Mouse (Mus musculus) frontal cortex, postnatal 36 days (tissue): ENCODE data around the gene Tmem9b.

Source experiments
- DNase-seq, 2 experiments: peaks; one replicate each; pipeline ENCODE4 v3.0.0; 2022; ENCODE audit warnings: low spot score in 2 of 2

Tmem9b gene

DNA sequence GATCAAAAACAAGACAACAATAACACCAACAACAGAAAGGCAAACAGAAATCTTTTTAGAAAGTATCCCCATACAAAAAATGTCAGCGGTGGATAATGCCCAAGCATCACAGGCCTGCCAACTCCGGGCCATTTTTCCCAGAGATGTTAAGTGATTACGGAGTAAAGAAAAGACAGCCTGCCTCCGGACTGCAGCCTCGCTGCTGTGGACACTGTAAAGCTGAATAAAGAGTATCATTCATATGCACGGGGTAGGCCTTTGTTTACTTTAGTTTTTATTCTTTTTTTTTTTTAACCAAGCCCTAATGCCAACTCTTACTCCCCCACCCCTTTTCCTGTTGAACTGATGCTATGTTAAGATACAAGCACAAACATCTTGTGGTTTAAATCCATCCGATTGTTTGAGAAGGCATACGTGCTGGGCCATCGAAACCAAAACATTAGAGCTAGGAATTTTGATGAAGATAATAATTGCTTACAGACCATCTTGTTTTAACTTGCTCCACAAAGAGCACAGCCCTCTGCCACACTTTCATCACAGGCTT, 66.0 kb downstream of the Tmem9b start:
- no peak for DNase-seq
